Mouse (Mus musculus): ENCODE results near the gene Epha3. TPM values are rescaled to one million over a fixed set of nuclear protein-coding genes. Genes with fewer than 3 reads are reported as not detected.
A peak's percentile ranks its signal among the peaks of the same experiment; 100 is the strongest.

The Epha3 gene
- polyA plus RNA-seq, 1 experiment from 2014 or later = 19.5 TPM

- Histone ChIP-seq H3K9me3 (ENCODE audit: control insufficient read depth, low read depth, low read length) (no peaks in the 10 kb centered on the region), H3K27ac (ENCODE audit: low read length) (no peak overlapping the region), H3K27me3 (ENCODE audit: control insufficient read depth, insufficient read depth, low read length) (no peaks in the 10 kb centered on the region), H3K36me3 (ENCODE audit: control insufficient read depth, insufficient read depth, low read length) (no peaks in the 10 kb centered on the region), H3K4me1 (ENCODE audit: control insufficient read depth, insufficient read depth, low read length) (no peaks in the 10 kb centered on the region), H3K4me3 (ENCODE audit: low read depth, low read length) (no peak overlapping the region), H3K9ac (replicated peaks; ENCODE audit: low read depth, low read length) (no peak overlapping the region), H3K4me2 (replicated peaks; ENCODE audit: low read depth, low read length) (no peak overlapping the region)
- no peak for ATAC-seq (ENCODE audit: insufficient number of reproducible peaks, insufficient read depth, low FRiP score, low read depth)
- WGBS = 87% methylated on average over 3 of the region's 3 CpGs
These were observed 13.7 kb downstream of the Epha3 start for GRCm38 (mm10) chr16:63850297-63850696.

- H3K4me2 ChIP-seq (replicated peaks; ENCODE audit: low read depth, low read length) = no peak overlapping the region
- H3K9me3 ChIP-seq (ENCODE audit: control insufficient read depth, low read depth, low read length) = no peaks in the 10 kb centered on the region
These were observed 21.1 kb downstream of the Epha3 start for GRCm38 (mm10) chr16:63842911-63843310.

GRCm38 (mm10) chr16:63837466-63837865 lies 26.5 kb downstream of the Epha3 start:
- Histone ChIP-seq H3K36me3 (ENCODE audit: control insufficient read depth, insufficient read depth, low read length) (no peaks in the 10 kb centered on the region), H3K4me3 (ENCODE audit: low read depth, low read length) (no peak overlapping the region), H3K27ac (ENCODE audit: low read length) (no peak overlapping the region), H3K27me3 (ENCODE audit: control insufficient read depth, insufficient read depth, low read length) (no peaks in the 10 kb centered on the region), H3K4me2 (replicated peaks; ENCODE audit: low read depth, low read length) (no peak overlapping the region), H3K9ac (replicated peaks; ENCODE audit: low read depth, low read length) (no peak overlapping the region), H3K9me3 (ENCODE audit: control insufficient read depth, low read depth, low read length) (no peaks in the 10 kb centered on the region), H3K4me1 (ENCODE audit: control insufficient read depth, insufficient read depth, low read length) (no peaks in the 10 kb centered on the region)
- no peak for ATAC-seq (ENCODE audit: insufficient number of reproducible peaks, insufficient read depth, low FRiP score, low read depth)

More at GRCm38 (mm10) chr16:63842911-63843310, 21.1 kb downstream of the Epha3 start:
- Histone ChIP-seq H3K4me1 (ENCODE audit: control insufficient read depth, insufficient read depth, low read length) (no peaks in the 10 kb centered on the region), H3K27me3 (ENCODE audit: control insufficient read depth, insufficient read depth, low read length) (no peaks in the 10 kb centered on the region), H3K36me3 (ENCODE audit: control insufficient read depth, insufficient read depth, low read length) (no peaks in the 10 kb centered on the region), H3K27ac (ENCODE audit: low read length) (no peak overlapping the region), H3K4me3 (ENCODE audit: low read depth, low read length) (no peak overlapping the region), H3K9ac (replicated peaks; ENCODE audit: low read depth, low read length) (no peak overlapping the region)
- no peak for ATAC-seq (ENCODE audit: insufficient number of reproducible peaks, insufficient read depth, low FRiP score, low read depth)
- 79% methylated on average over 2 of the region's 2 CpGs for WGBS

- 62% methylated on average over 2 of the region's 2 CpGs for WGBS
- Histone ChIP-seq H3K9me3 (ENCODE audit: control insufficient read depth, low read depth, low read length) (no peaks in the 10 kb centered on the region), H3K27ac (ENCODE audit: low read length) (no peak overlapping the region), H3K9ac (replicated peaks; ENCODE audit: low read depth, low read length) (no peak overlapping the region), H3K27me3 (ENCODE audit: control insufficient read depth, insufficient read depth, low read length) (no peaks in the 10 kb centered on the region), H3K36me3 (ENCODE audit: control insufficient read depth, insufficient read depth, low read length) (no peaks in the 10 kb centered on the region), H3K4me2 (replicated peaks; ENCODE audit: low read depth, low read length) (no peak overlapping the region), H3K4me3 (ENCODE audit: low read depth, low read length) (no peak overlapping the region), H3K4me1 (ENCODE audit: control insufficient read depth, insufficient read depth, low read length) (no peaks in the 10 kb centered on the region)
- ATAC-seq (ENCODE audit: insufficient number of reproducible peaks, insufficient read depth, low FRiP score, low read depth) = no peak
These were observed 42.8 kb downstream of the Epha3 start for GRCm38 (mm10) chr16:63821164-63821563.

GRCm38 (mm10) chr16:63817606-63818005 lies 46.4 kb downstream of the Epha3 start:
- H3K36me3 ChIP-seq (ENCODE audit: control insufficient read depth, insufficient read depth, low read length) = no peaks in the 10 kb centered on the region
- H3K27ac ChIP-seq (ENCODE audit: low read length) = peak overlapping the region; percentile 86
- H3K9me3 ChIP-seq (ENCODE audit: control insufficient read depth, low read depth, low read length) = no peaks in the 10 kb centered on the region
- 24% methylated on average over 6 of the region's 6 CpGs for WGBS
- no peak overlapping the region for H3K4me3 ChIP-seq (ENCODE audit: low read depth, low read length)
- no peak overlapping the region for H3K4me2 ChIP-seq (replicated peaks; ENCODE audit: low read depth, low read length)
- no peak overlapping the region for H3K9ac ChIP-seq (replicated peaks; ENCODE audit: low read depth, low read length)
- H3K4me1 ChIP-seq (ENCODE audit: control insufficient read depth, insufficient read depth, low read length) = no peaks in the 10 kb centered on the region
- no peaks in the 10 kb centered on the region for H3K27me3 ChIP-seq (ENCODE audit: control insufficient read depth, insufficient read depth, low read length)
- no peak for ATAC-seq (ENCODE audit: insufficient number of reproducible peaks, insufficient read depth, low FRiP score, low read depth)

GRCm38 (mm10) chr16:63816672-63817071 lies 47.3 kb downstream of the Epha3 start:
- no peaks in the 10 kb centered on the region for H3K4me1 ChIP-seq (ENCODE audit: control insufficient read depth, insufficient read depth, low read length)
- no peaks in the 10 kb centered on the region for H3K36me3 ChIP-seq (ENCODE audit: control insufficient read depth, insufficient read depth, low read length)
- no peak for ATAC-seq (ENCODE audit: insufficient number of reproducible peaks, insufficient read depth, low FRiP score, low read depth)
- WGBS = 11% methylated on average over 1 of the region's 1 CpGs
- H3K4me2 ChIP-seq (replicated peaks; ENCODE audit: low read depth, low read length) = no peak overlapping the region
- peak overlapping the region; percentile 86; the same call in 1 of the 2 replicates for H3K27ac ChIP-seq (ENCODE audit: low read length)
- H3K4me3 ChIP-seq (ENCODE audit: low read depth, low read length) = no peak overlapping the region
- no peaks in the 10 kb centered on the region for H3K27me3 ChIP-seq (ENCODE audit: control insufficient read depth, insufficient read depth, low read length)
- no peaks in the 10 kb centered on the region for H3K9me3 ChIP-seq (ENCODE audit: control insufficient read depth, low read depth, low read length)
- no peak overlapping the region for H3K9ac ChIP-seq (replicated peaks; ENCODE audit: low read depth, low read length)

- Histone ChIP-seq H3K4me1 (ENCODE audit: control insufficient read depth, insufficient read depth, low read length) (no peaks in the 10 kb centered on the region), H3K4me3 (ENCODE audit: low read depth, low read length) (no peak overlapping the region), H3K36me3 (ENCODE audit: control insufficient read depth, insufficient read depth, low read length) (no peaks in the 10 kb centered on the region), H3K4me2 (replicated peaks; ENCODE audit: low read depth, low read length) (no peak overlapping the region), H3K9me3 (ENCODE audit: control insufficient read depth, low read depth, low read length) (no peaks in the 10 kb centered on the region), H3K9ac (replicated peaks; ENCODE audit: low read depth, low read length) (no peak overlapping the region), H3K27me3 (ENCODE audit: control insufficient read depth, insufficient read depth, low read length) (no peaks in the 10 kb centered on the region), H3K27ac (ENCODE audit: low read length) (no peak overlapping the region)
- ATAC-seq (ENCODE audit: insufficient number of reproducible peaks, insufficient read depth, low FRiP score, low read depth) = no peak
- WGBS = 55% methylated on average over 5 of the region's 5 CpGs
These were observed 54.1 kb downstream of the Epha3 start for GRCm38 (mm10) chr16:63809871-63810270.

- Histone ChIP-seq H3K27me3 (ENCODE audit: control insufficient read depth, insufficient read depth, low read length) (no peaks in the 10 kb centered on the region), H3K4me2 (replicated peaks; ENCODE audit: low read depth, low read length) (no peak overlapping the region), H3K9ac (replicated peaks; ENCODE audit: low read depth, low read length) (no peak overlapping the region), H3K27ac (ENCODE audit: low read length) (no peak overlapping the region), H3K4me3 (ENCODE audit: low read depth, low read length) (no peak overlapping the region), H3K4me1 (ENCODE audit: control insufficient read depth, insufficient read depth, low read length) (no peaks in the 10 kb centered on the region), H3K9me3 (ENCODE audit: control insufficient read depth, low read depth, low read length) (no peaks in the 10 kb centered on the region), H3K36me3 (ENCODE audit: control insufficient read depth, insufficient read depth, low read length) (no peaks in the 10 kb centered on the region)
- ATAC-seq (ENCODE audit: insufficient number of reproducible peaks, insufficient read depth, low FRiP score, low read depth) = no peak
These were observed 55.0 kb downstream of the Epha3 start for GRCm38 (mm10) chr16:63808991-63809390.

GRCm38 (mm10) chr16:63806437-63807129 lies 57.4 kb downstream of the Epha3 start:
- H3K9ac ChIP-seq (replicated peaks; ENCODE audit: low read depth, low read length) = no peak overlapping the region
- H3K27me3 ChIP-seq (ENCODE audit: control insufficient read depth, insufficient read depth, low read length) = no peaks in the 10 kb centered on the region
- H3K27ac ChIP-seq (ENCODE audit: low read length) = no peak overlapping the region
- ATAC-seq (ENCODE audit: insufficient number of reproducible peaks, insufficient read depth, low FRiP score, low read depth) = no peak
- H3K9me3 ChIP-seq (ENCODE audit: control insufficient read depth, low read depth, low read length) = no peaks in the 10 kb centered on the region
- no peaks in the 10 kb centered on the region for H3K36me3 ChIP-seq (ENCODE audit: control insufficient read depth, insufficient read depth, low read length)
- H3K4me1 ChIP-seq (ENCODE audit: control insufficient read depth, insufficient read depth, low read length) = no peaks in the 10 kb centered on the region
- no peak overlapping the region for H3K4me3 ChIP-seq (ENCODE audit: low read depth, low read length)
- 75% methylated on average over 5 of the region's 5 CpGs for WGBS
- no peak overlapping the region for H3K4me2 ChIP-seq (replicated peaks; ENCODE audit: low read depth, low read length)
